Mouse (Mus musculus) limb, embryonic 14.5 days (tissue): ENCODE measurements around the gene Slc35e3. TPM values are rescaled to one million over a fixed set of nuclear protein-coding genes. Genes with fewer than 3 reads are reported as not detected.

Experiments
- ATAC-seq: fragments of 200-750 bp; cut with Nextera tagmentation; 2 replicates; pipeline ENCODE4 v1.8.0; 2017; ENCODE audit warnings: low read depth, moderate number of reproducible peaks, moderate TSS enrichment; ENCODE audit not compliant: low FRiP score
- DNase-seq: peaks from one replicate; pipeline ENCODE4 v3.0.0-alpha.2; 2015; ENCODE audit warnings: low spot score
- H3K27ac ChIP-seq: fragments of 300-500 bp; sonication (generic); replicated peaks from 2 replicates; pipeline ENCODE4 v1.5.1; 2014; ENCODE audit warnings: low read depth, mild to moderate bottlenecking, low read length, moderate library complexity, mixed read lengths
- H3K27me3 ChIP-seq: fragments of 300-500 bp; sonication (generic); 2 replicates; pipeline ENCODE4 v1.6.1; 2014; ENCODE audit warnings: low read length, mixed read lengths; ENCODE audit not compliant: control insufficient read depth, insufficient read depth
- H3K36me3 ChIP-seq: fragments of 300-500 bp; sonication (generic); 2 replicates; pipeline ENCODE4 v1.6.1; 2014; ENCODE audit warnings: mild to moderate bottlenecking, low read length, moderate library complexity, mixed read lengths; ENCODE audit not compliant: control insufficient read depth, insufficient read depth
- H3K4me1 ChIP-seq: fragments of 300-500 bp; sonication (generic); 2 replicates; pipeline ENCODE4 v1.6.1; 2014; ENCODE audit warnings: antibody characterized with exemption, low read length, mixed read lengths; ENCODE audit not compliant: control insufficient read depth, insufficient read depth
- H3K4me2 ChIP-seq: fragments of 300-500 bp; sonication (generic); replicated peaks from 2 replicates; pipeline ENCODE4 v1.6.1; 2014; ENCODE audit warnings: low read depth, mild to moderate bottlenecking, low read length, moderate library complexity; ENCODE audit not compliant: severe bottlenecking
- H3K4me3 ChIP-seq: fragments of 300-500 bp; sonication (generic); replicated peaks from 2 replicates; pipeline ENCODE4 v1.5.1; 2014; ENCODE audit warnings: low read length
- H3K9ac ChIP-seq: fragments of 300-500 bp; sonication (generic); 2 replicates; pipeline ENCODE4 v1.6.1; 2014; ENCODE audit warnings: mild to moderate bottlenecking, low read depth, low read length, moderate library complexity; ENCODE audit not compliant: severe bottlenecking
- H3K9me3 ChIP-seq: fragments of 300-500 bp; sonication (generic); 2 replicates; pipeline ENCODE4 v1.6.1; 2016; ENCODE audit warnings: low read length; ENCODE audit not compliant: control insufficient read depth
- POLR2A ChIP-seq: fragments of 200-500 bp; IDR thresholded peaks from 2 replicates; pipeline ENCODE4 v1.8.0; 2012; ENCODE audit warnings: inconsistent platforms, mild to moderate bottlenecking, moderate library complexity, borderline replicate concordance; ENCODE audit not compliant: insufficient read depth, insufficient read length; ENCODE audit errors: extremely low read depth
- WGBS: fragments of 180-500 bp; shearing (Covaris S2); extraction: QIAGEN DNeasy Blood & Tissue Kit; methylation state at CpG from one replicate; pipeline ENCODE4 v1.1.7; 2014; 5-methylcytosine and 5-hydroxymethylcytosine counted together
- polyA plus RNA-seq, 2 experiments: library from polyadenylated mRNA; depleted of rRNA in 1 of 2; stranded (reverse) in 1 of 2; unstranded in 1 of 2; fragments of >200 nt; fragmentation: Nextera tagmentation in 1 of 2; extraction: Ambion mirVana in 1 of 2; gene quantifications; 2 replicates each; pipeline versions ENCODE4 v1.2.1 to v1.2.3; 2012 to 2014

Slc35e3 gene
- polyA plus RNA-seq, 2 experiments, result 21.7 to 36.2 TPM

DNA sequence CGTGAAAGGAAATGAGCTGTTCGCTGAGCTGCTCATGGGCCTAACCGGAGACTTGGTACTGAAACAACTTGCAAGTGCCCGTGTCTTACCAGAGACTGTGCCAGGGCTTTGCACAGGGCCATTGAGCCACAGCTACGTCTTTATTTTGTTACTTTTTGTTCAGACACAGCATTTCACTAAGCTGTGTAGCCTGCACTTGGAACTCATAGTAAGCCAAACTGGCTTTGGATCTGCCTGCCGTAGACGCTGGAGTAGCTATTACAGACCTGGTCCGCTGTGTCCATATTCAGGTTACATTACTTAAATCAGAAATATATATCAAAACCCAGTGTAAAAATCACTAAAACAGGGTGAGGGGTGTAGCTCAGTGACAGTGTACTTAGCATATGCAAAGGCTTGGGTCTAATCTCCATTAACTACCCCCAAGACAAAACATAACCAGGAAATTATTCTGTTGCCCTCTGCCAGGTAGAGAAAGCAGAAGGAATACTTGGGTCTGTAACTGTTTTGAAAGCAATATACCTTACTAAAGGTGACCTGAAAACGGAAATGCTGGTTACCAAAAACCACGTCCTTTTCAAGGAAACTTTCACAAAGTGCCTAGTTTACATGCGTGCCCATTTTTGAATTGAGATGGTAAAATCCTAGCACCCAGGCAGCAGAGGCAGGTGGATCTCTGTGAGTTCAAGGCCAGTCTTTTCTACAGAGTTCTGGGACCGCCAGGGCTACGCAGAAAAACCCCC, 60.1 kb downstream of the Slc35e3 start:
- Histone ChIP-seq H3K4me2 (no peak overlapping the region), H3K27ac (no peak overlapping the region), H3K4me3 (no peak overlapping the region), H3K4me1 (peaks cover 4% of the 10 kb centered on the region; the same call in 1 of the 2 replicates), H3K9me3 (no peaks in the 10 kb centered on the region), H3K27me3 (no peaks in the 10 kb centered on the region), H3K36me3 (peaks cover 34% of the 10 kb centered on the region), H3K9ac (no peak overlapping the region)
- no peak for DNase-seq
- ATAC-seq, result no peak
- no peak for TF ChIP-seq POLR2A
- 92% methylated on average over 13 of the region's 13 CpGs for WGBS

- no peak for DNase-seq
- ATAC-seq, result no peak
- Histone ChIP-seq H3K27ac (no peak overlapping the region), H3K36me3 (peaks cover 27% of the 10 kb centered on the region), H3K27me3 (no peaks in the 10 kb centered on the region), H3K4me3 (no peak overlapping the region), H3K9me3 (no peaks in the 10 kb centered on the region), H3K4me1 (peaks cover 4% of the 10 kb centered on the region; the same call in 1 of the 2 replicates), H3K4me2 (no peak overlapping the region), H3K9ac (no peak overlapping the region)
- no peak for TF ChIP-seq POLR2A
- 93% methylated on average over 15 of the region's 15 CpGs for WGBS
These were observed 60.9 kb downstream of the Slc35e3 start for GRCm38 (mm10) chr10:117685171-117685848.

GRCm38 (mm10) chr10:117684298-117685170, 61.6 kb downstream of the Slc35e3 start:
- no peak overlapping the region for H3K9ac ChIP-seq
- ATAC-seq (no peak), DNase-seq (no peak)
- H3K27ac ChIP-seq, result no peak overlapping the region
- WGBS, result 86% methylated on average over 19 of the region's 19 CpGs
- peaks cover 20% of the 10 kb centered on the region for H3K36me3 ChIP-seq
- no peak for TF ChIP-seq POLR2A
- no peak overlapping the region for H3K4me2 ChIP-seq
- no peaks in the 10 kb centered on the region for H3K27me3 ChIP-seq
- no peak overlapping the region for H3K4me3 ChIP-seq
- H3K9me3 ChIP-seq, result no peaks in the 10 kb centered on the region
- H3K4me1 ChIP-seq, result peaks cover 4% of the 10 kb centered on the region; the same call in 1 of the 2 replicates

DNA sequence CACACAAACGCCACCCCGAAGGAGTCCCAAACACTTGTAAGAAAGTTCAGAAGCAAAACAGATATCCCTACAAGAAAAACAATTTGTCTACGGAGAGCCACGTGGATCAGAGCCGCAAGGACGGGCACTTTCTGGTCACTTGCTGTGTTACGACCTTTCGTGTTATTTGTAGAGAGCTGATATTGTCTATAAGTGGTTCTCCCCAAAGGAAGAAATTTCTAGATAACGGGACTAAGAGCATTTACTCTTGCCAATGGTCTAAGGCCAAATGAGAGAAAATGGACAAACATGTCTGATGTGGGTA, 62.5 kb downstream of the Slc35e3 start:
- H3K27ac ChIP-seq, result no peak overlapping the region
- 90% methylated on average over 9 of the region's 9 CpGs for WGBS
- DNase-seq (no peak), ATAC-seq (no peak)
- peaks cover 4% of the 10 kb centered on the region; the same call in 1 of the 2 replicates for H3K4me1 ChIP-seq
- no peak overlapping the region; the same call in 1 of the 2 replicates for H3K9ac ChIP-seq
- H3K4me3 ChIP-seq, result no peak overlapping the region
- H3K4me2 ChIP-seq, result no peak overlapping the region
- no peaks in the 10 kb centered on the region for H3K27me3 ChIP-seq
- no peaks in the 10 kb centered on the region for H3K9me3 ChIP-seq
- TF ChIP-seq POLR2A, result no peak
- peaks cover 12% of the 10 kb centered on the region for H3K36me3 ChIP-seq

Other genes starting within 250 kb of the Slc35e3 start
- 24.4 and 28.2 TPM in 2 replicates for gene Cpm, start 116.9 kb downstream of the Slc35e3 start, polyA plus RNA-seq (2012; rRNA removed)
- gene Cpm, start 116.9 kb downstream of the Slc35e3 start, polyA plus RNA-seq (2014; fragmentation: Nextera tagmentation; extraction: Ambion mirVana), result 41.6 and 44.5 TPM in 2 replicates
- 56.9 and 59.9 TPM in 2 replicates for gene Mdm2, start 35.6 kb downstream of the Slc35e3 start, polyA plus RNA-seq (2012; rRNA removed)
- gene Mdm2, start 35.6 kb downstream of the Slc35e3 start, polyA plus RNA-seq (2014; fragmentation: Nextera tagmentation; extraction: Ambion mirVana), result 32.9 and 39.2 TPM in 2 replicates
- 41.8 and 53.4 TPM in 2 replicates for gene Nup107, start 46.3 kb upstream of the Slc35e3 start, polyA plus RNA-seq (2012; rRNA removed)
- gene Nup107, start 46.3 kb upstream of the Slc35e3 start, polyA plus RNA-seq (2014; fragmentation: Nextera tagmentation; extraction: Ambion mirVana), result 61.2 and 64.6 TPM in 2 replicates
- 86.1 and 94.9 TPM in 2 replicates for gene Rap1b, start 99.7 kb upstream of the Slc35e3 start, polyA plus RNA-seq (2012; rRNA removed)
- gene Rap1b, start 99.7 kb upstream of the Slc35e3 start, polyA plus RNA-seq (2014; fragmentation: Nextera tagmentation; extraction: Ambion mirVana), result 190 and 194 TPM in 2 replicates